Mouse (Mus musculus) adrenal gland, postnatal 14 days (tissue): ENCODE measurements at regions not wholly inside any gene's neighbourhood (a gene's known extent, or its start where the extent isn't known, plus 50 kb on each side); places are given as distances from the start of the nearest gene placed in this dataset.

Source experiments
- DNase-seq: peaks from one replicate; pipeline ENCODE4 v3.0.0; 2021; ENCODE audit warnings: mixed read lengths

DNA sequence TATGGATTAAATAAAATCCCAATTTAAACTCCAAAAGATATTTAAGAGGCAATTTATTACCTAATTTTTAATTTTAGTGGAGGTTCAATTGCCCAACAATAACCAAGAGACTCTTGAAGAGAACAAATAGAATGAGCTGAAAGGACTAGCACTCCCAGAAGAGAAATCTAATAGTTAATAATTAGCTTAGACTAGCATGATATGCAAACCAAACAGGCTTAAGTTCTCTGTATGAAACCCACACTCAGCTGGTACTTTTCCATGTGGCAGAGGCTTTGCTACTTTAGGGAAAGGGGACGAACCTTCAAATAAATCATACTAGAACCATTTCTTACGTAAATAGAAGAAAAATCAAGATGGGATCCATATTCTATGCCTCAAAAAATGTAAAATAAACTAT, 55.9 kb upstream of the Fam19a1 start:
- no peak for DNase-seq

DNA sequence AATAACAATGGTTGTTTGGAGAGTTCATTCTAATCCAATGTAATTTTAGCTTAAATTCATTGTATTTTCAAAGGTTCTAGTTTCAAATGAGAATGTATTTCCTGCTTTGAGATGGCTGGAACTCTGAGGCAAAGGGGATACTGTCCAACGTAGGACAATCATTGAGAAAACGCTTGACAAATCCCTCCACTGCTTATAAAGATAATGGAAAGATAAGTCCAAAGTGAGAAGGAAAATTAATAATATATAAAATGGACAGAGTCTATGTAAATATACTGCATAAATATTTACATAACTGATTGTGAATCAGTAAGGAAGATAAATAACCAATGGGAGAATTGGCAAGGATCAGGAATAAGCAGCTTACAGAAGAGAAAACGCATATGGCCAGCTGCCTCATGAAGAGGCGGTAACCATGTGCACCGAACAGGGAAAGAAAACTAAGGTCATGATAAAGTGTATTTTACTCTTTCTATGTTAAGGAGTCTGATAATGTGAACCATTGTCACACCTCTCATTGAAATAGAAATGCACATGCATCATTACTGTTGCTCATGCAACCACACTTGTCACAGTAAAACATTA, 55.3 kb upstream of the Fam19a1 start:
- DNase-seq, result no peak

DNA sequence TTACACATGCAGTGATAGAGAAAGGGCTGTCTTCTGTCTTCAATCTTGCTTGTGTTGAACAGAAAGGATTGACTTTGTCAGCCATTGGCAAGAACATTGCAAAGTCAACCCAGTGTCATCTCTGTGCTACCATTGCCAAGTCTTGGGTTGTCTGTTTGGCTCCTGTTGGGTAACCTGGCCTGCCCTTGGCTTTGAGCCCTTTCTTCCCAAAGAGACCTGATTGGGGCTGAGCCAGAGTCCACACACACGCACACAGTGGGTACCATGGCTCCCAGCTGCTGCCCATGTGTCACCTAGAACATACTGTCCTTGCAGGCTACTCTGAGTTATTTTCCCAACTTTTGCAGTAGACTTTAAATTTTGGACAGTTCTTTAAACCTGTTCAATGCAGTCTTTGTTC, 51.0 kb upstream of the Fam19a1 start:
- peak; percentile 21 for DNase-seq
